Mouse (Mus musculus) stomach, postnatal 0 days (tissue): ENCODE measurements around the gene Cstf3.

Experiments
- CTCF ChIP-seq: IDR thresholded peaks from 2 replicates; pipeline ENCODE4 v1.5.1; 2016; ENCODE audit warnings: antibody characterized with exemption, low read depth, mild to moderate bottlenecking, moderate library complexity
- EP300 ChIP-seq: optimal IDR thresholded peaks from 2 replicates; pipeline ENCODE3; 2016; ENCODE audit warnings: antibody characterized with exemption

DNA sequence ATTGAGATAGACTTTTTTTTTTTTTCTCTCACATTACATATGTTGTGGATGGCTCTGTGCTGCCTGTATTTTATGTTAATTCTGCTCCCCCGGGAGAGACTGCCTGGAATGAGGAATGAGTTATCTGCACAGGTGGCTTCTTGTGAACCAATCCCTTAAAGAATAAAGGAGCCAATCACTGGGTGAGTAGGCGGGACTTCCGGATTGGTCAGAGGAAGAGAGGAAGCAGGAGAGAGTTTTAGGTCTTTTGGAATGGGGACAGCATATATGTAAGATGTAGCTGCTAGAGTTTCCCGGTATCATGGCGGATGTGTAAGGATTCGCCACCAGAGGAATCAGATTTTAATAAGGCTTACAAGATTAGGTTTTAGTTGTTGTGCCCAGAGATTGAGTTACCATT lies 31.4 kb upstream of the Cstf3 start:
- TF ChIP-seq CTCF (no peak), EP300 (no peak)
